In genomic region chr2:106873166-106873565, GRCm38 (mm10) we compare ENCODE assay signal across 29 mouse cellular contexts.
DNase-seq lines count a peak whose midpoint lies in the region; ATAC-seq lines count a peak whose summit lies in the region.
"Had no signal": no experiment of that assay in that cellular context is flagged by ENCODE, and none has a peak within 500 bp of the region (broad histone marks: within the 10 kb centered on the region; RNA-seq: fewer than 3 reads in every experiment).

No protein-coding gene starts in this region.

- H3K4me2 ChIP-seq in hindbrain, embryonic 13.5 days: no peak overlapping the region
- no peak overlapping the region for H3K4me2 ChIP-seq in hindbrain, embryonic 12.5 days (replicated peaks)
- H3K4me2 ChIP-seq in intestine, embryonic 14.5 days (ENCODE audit: low read length): no peak overlapping the region
- no peak overlapping the region for H3K4me2 ChIP-seq in intestine, embryonic 15.5 days (replicated peaks)
- H3K4me2 ChIP-seq in neural tube, embryonic 14.5 days (ENCODE audit: low read depth, low read length): no peak overlapping the region
- H3K4me2 ChIP-seq: embryonic facial prominence, embryonic 12.5 days; embryonic facial prominence, embryonic 15.5 days; heart, embryonic 12.5 days; heart, embryonic 15.5 days had no signal

- no peak overlapping the region for H3K9ac ChIP-seq in hindbrain, embryonic 13.5 days
- no peak overlapping the region for H3K9ac ChIP-seq in hindbrain, embryonic 12.5 days
- H3K9ac ChIP-seq in intestine, embryonic 14.5 days (ENCODE audit: low read length): no peak overlapping the region
- H3K9ac ChIP-seq in intestine, embryonic 15.5 days: no peak overlapping the region
- H3K9ac ChIP-seq in neural tube, embryonic 14.5 days (replicated peaks; ENCODE audit: low read depth, low read length): no peak overlapping the region
- H3K9ac ChIP-seq: embryonic facial prominence, embryonic 12.5 days; embryonic facial prominence, embryonic 15.5 days; forebrain, postnatal 0 days; heart, embryonic 12.5 days; heart, embryonic 15.5 days had no signal

- WGBS in hindbrain, embryonic 13.5 days: 77% methylated on average over 9 of the region's 9 CpGs
- 71% methylated on average over 9 of the region's 9 CpGs for WGBS in hindbrain, embryonic 12.5 days
- WGBS in intestine, embryonic 14.5 days: 76% methylated on average over 9 of the region's 9 CpGs
- 76% methylated on average over 9 of the region's 9 CpGs for WGBS in intestine, embryonic 15.5 days
- WGBS in limb, embryonic 10.5 days: 74% methylated on average over 9 of the region's 9 CpGs
- WGBS in neural tube, embryonic 14.5 days: 65% methylated on average over 9 of the region's 9 CpGs

- H3K27me3 ChIP-seq in hindbrain, embryonic 13.5 days: no peaks in the 10 kb centered on the region
- H3K27me3 ChIP-seq in hindbrain, embryonic 12.5 days: no peaks in the 10 kb centered on the region
- no peaks in the 10 kb centered on the region for H3K27me3 ChIP-seq in intestine, embryonic 14.5 days (replicated peaks; ENCODE audit: control insufficient read depth, insufficient read depth, low read length)
- H3K27me3 ChIP-seq in intestine, embryonic 15.5 days (replicated peaks): no peaks in the 10 kb centered on the region
- H3K27me3 ChIP-seq in limb, embryonic 10.5 days (ENCODE audit: low read depth, poor library complexity, severe bottlenecking): no peaks in the 10 kb centered on the region
- H3K27me3 ChIP-seq in neural tube, embryonic 14.5 days (ENCODE audit: control insufficient read depth, insufficient read depth, low read length): no peaks in the 10 kb centered on the region
- H3K27me3 ChIP-seq: CH12.LX; embryonic facial prominence, embryonic 12.5 days; embryonic facial prominence, embryonic 15.5 days; heart, embryonic 12.5 days; heart, embryonic 15.5 days; Patski had no signal

- intact Hi-C loops in left cerebral cortex, postnatal 14 days (cut with DNase I): no loop called here

- no peak for ATAC-seq in hindbrain, embryonic 13.5 days (ENCODE audit: low FRiP score)
- ATAC-seq in hindbrain, embryonic 12.5 days (ENCODE audit: low FRiP score): no peak
- ATAC-seq in intestine, embryonic 14.5 days (replicated peaks; ENCODE audit: low FRiP score, low TSS enrichment, low read depth): no peak
- ATAC-seq in intestine, embryonic 15.5 days: no peak
- ATAC-seq in neural tube, embryonic 14.5 days (ENCODE audit: low read depth): 0 out of 2 replicates have a peak, but pooled peaks have one; percentile 54
- ATAC-seq: forebrain, embryonic 14.5 days; forebrain, postnatal 0 days; hindbrain, postnatal 0 days; inflammation-experienced regulatory T-cells, adult 6 months; Patski had no signal

- peaks cover 11% of the 10 kb centered on the region; the same call in 1 of the 2 replicates for H3K36me3 ChIP-seq in hindbrain, embryonic 13.5 days
- peaks cover 5% of the 10 kb centered on the region for H3K36me3 ChIP-seq in hindbrain, embryonic 12.5 days
- peaks cover 11% of the 10 kb centered on the region for H3K36me3 ChIP-seq in intestine, embryonic 14.5 days (ENCODE audit: control insufficient read depth, insufficient read depth, low read length)
- H3K36me3 ChIP-seq in intestine, embryonic 15.5 days: no peaks in the 10 kb centered on the region
- H3K36me3 ChIP-seq in limb, embryonic 10.5 days: peaks cover 28% of the 10 kb centered on the region
- no peaks in the 10 kb centered on the region; the same call in 1 of the 2 replicates for H3K36me3 ChIP-seq in neural tube, embryonic 14.5 days (ENCODE audit: control insufficient read depth, insufficient read depth, low read length)
- H3K36me3 ChIP-seq: G1E; heart, embryonic 15.5 days had no signal

- H3K4me3 ChIP-seq in hindbrain, embryonic 13.5 days: no peak overlapping the region
- no peak overlapping the region for H3K4me3 ChIP-seq in hindbrain, embryonic 12.5 days
- H3K4me3 ChIP-seq in intestine, embryonic 14.5 days (ENCODE audit: low read depth, low read length): no peak overlapping the region
- no peak overlapping the region for H3K4me3 ChIP-seq in intestine, embryonic 15.5 days (replicated peaks)
- H3K4me3 ChIP-seq in limb, embryonic 10.5 days: no peak overlapping the region
- no peak overlapping the region for H3K4me3 ChIP-seq in neural tube, embryonic 14.5 days (ENCODE audit: low read depth, low read length)
- H3K4me3 ChIP-seq: embryonic facial prominence, embryonic 12.5 days; embryonic facial prominence, embryonic 15.5 days; gastrocnemius, adult 2 months; heart, embryonic 12.5 days; heart, embryonic 15.5 days had no signal

- 0 out of 2 replicates have a peak, but pooled peaks cover 5% of the 10 kb centered on the region for H3K4me1 ChIP-seq in hindbrain, embryonic 13.5 days (replicated peaks)
- H3K4me1 ChIP-seq in hindbrain, embryonic 12.5 days: no peaks in the 10 kb centered on the region; the same call in 1 of the 2 replicates
- no peaks in the 10 kb centered on the region for H3K4me1 ChIP-seq in intestine, embryonic 14.5 days (replicated peaks; ENCODE audit: control insufficient read depth, insufficient read depth, low read length)
- no peaks in the 10 kb centered on the region for H3K4me1 ChIP-seq in intestine, embryonic 15.5 days (replicated peaks)
- H3K4me1 ChIP-seq in limb, embryonic 10.5 days: no peaks in the 10 kb centered on the region
- H3K4me1 ChIP-seq in neural tube, embryonic 14.5 days (ENCODE audit: control insufficient read depth, insufficient read depth, low read length): no peaks in the 10 kb centered on the region
- H3K4me1 ChIP-seq: embryonic facial prominence, embryonic 15.5 days; heart, embryonic 15.5 days had no signal

- DNase-seq in intestine, embryonic 14.5 days (ENCODE audit: low spot score): peak; percentile 23
- peak; percentile 25 for DNase-seq in limb, embryonic 10.5 days (ENCODE audit: low spot score)
- no peak for DNase-seq in left cerebral cortex, postnatal 14 days (ENCODE audit: low spot score in 2 of 2)
- DNase-seq: adrenal gland, postnatal 10 days; adrenal gland, postnatal 36 days; B cell, adult 2 months; cerebellum, adult 2 months; cerebellum, adult 9-11 months; cerebellum, postnatal 25 days; forebrain, postnatal 0 days; gastrocnemius, adult 2 months; gastrocnemius, postnatal 14 days; heart, adult 18-20 months; heart, postnatal 10 days; heart, postnatal 4 days had no signal

- no peaks in the 10 kb centered on the region for H3K9me3 ChIP-seq in hindbrain, embryonic 13.5 days
- H3K9me3 ChIP-seq in hindbrain, embryonic 12.5 days (replicated peaks): no peaks in the 10 kb centered on the region
- H3K9me3 ChIP-seq in intestine, embryonic 14.5 days (ENCODE audit: control insufficient read depth, low read length): no peaks in the 10 kb centered on the region
- H3K9me3 ChIP-seq in intestine, embryonic 15.5 days: no peaks in the 10 kb centered on the region
- H3K9me3 ChIP-seq in limb, embryonic 10.5 days (replicated peaks): no peaks in the 10 kb centered on the region
- no peaks in the 10 kb centered on the region for H3K9me3 ChIP-seq in neural tube, embryonic 14.5 days (ENCODE audit: control insufficient read depth, low read length)
- H3K9me3 ChIP-seq: embryonic facial prominence, embryonic 12.5 days; embryonic facial prominence, embryonic 15.5 days; heart, embryonic 12.5 days; heart, embryonic 15.5 days had no signal

- peak overlapping the region; percentile 62; the same call in 1 of the 2 replicates for H3K27ac ChIP-seq in hindbrain, embryonic 13.5 days
- H3K27ac ChIP-seq in hindbrain, embryonic 12.5 days: no peak overlapping the region
- H3K27ac ChIP-seq in intestine, embryonic 14.5 days (ENCODE audit: low read depth): no peak overlapping the region
- no peak overlapping the region for H3K27ac ChIP-seq in intestine, embryonic 15.5 days
- no peak overlapping the region for H3K27ac ChIP-seq in limb, embryonic 10.5 days
- no peak overlapping the region for H3K27ac ChIP-seq in neural tube, embryonic 14.5 days (ENCODE audit: low read depth, low read length)
- H3K27ac ChIP-seq: embryonic facial prominence, embryonic 12.5 days; embryonic facial prominence, embryonic 15.5 days; gastrocnemius, adult 2 months; heart, embryonic 15.5 days; hindbrain, postnatal 0 days had no signal

Comparison
In these comparisons a context has a peak if more than half of its experiments do, and no peak if none do; other contexts are left out.
1. DNase-seq: peak in intestine, embryonic 14.5 days (single experiment) and limb, embryonic 10.5 days (single experiment); none in left cerebral cortex, postnatal 14 days (0 of 2).